Mouse (Mus musculus) olfactory bulb, adult 2 months (tissue): ENCODE results near the gene Ccdc158.

Experiments used
- CTCF ChIP-seq: fragments of 200-500 bp; IDR thresholded peaks from 2 replicates; pipeline ENCODE4 v1.5.1; 2012; ENCODE audit warnings: low read depth, mild to moderate bottlenecking, low read length, moderate library complexity; ENCODE audit not compliant: insufficient read depth
- POLR2A ChIP-seq: fragments of 200-500 bp; IDR thresholded peaks from 2 replicates; pipeline ENCODE4 v1.6.1; 2012; ENCODE audit warnings: mild to moderate bottlenecking, low read depth, low read length, moderate library complexity; ENCODE audit not compliant: insufficient read depth

DNA sequence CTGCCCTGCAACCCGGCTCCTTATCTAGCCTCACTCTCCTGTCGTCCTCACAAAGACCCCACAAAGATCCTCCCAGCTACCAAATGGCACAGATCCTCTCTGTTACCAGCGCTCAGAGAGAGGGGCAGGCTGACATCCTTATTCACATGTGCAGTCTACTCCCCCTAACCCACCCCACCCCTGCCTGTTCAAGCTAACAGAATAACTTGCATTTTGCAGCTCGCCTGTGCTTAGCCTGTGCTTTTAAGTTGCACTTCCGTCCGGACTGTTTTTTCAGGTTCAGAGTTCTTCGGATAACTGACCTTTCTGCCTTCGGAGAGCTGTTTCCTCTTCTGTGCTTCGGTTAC lies 476 bp upstream of the Ccdc158 start:
- TF ChIP-seq CTCF: no peak
- TF ChIP-seq POLR2A: no peak
